Mouse (Mus musculus) testis, postnatal 10 days (tissue): ENCODE measurements around the gene Tfg.

ENCODE experiments used
- DNase-seq: peaks from one replicate; pipeline ENCODE4 v3.0.0; 2021; ENCODE audit warnings: low spot score

The Tfg gene

GRCm38 (mm10) chr16:56717224-56718200 is at the start of gene Tfg:
Tfg (minus strand) TSS chr16:56717450.
- DNase-seq, result peak; percentile 100

- no peak for DNase-seq
These were observed 11.8 kb upstream of the Tfg start for GRCm38 (mm10) chr16:56729060-56729459.

- no peak for DNase-seq
These were observed 7.7 kb upstream of the Tfg start for GRCm38 (mm10) chr16:56724927-56725326.

GRCm38 (mm10) chr16:56722357-56722756 is 5.1 kb upstream of the Tfg start:
- no peak for DNase-seq

- DNase-seq, result no peak
These were observed 1.8 kb upstream of the Tfg start for GRCm38 (mm10) chr16:56719031-56719430.

- peak; percentile 79 for DNase-seq
These were observed 582 bp downstream of the Tfg start for GRCm38 (mm10) chr16:56716557-56717179.

GRCm38 (mm10) chr16:56715608-56716007 is 1.6 kb downstream of the Tfg start:
- no peak for DNase-seq

GRCm38 (mm10) chr16:56710071-56710470 is 7.2 kb downstream of the Tfg start:
- no peak for DNase-seq

GRCm38 (mm10) chr16:56705731-56706130 is 11.5 kb downstream of the Tfg start:
- DNase-seq, result no peak

- no peak for DNase-seq
These were observed 16.4 kb downstream of the Tfg start for GRCm38 (mm10) chr16:56700898-56701297.

- DNase-seq, result no peak
These were observed 20.8 kb downstream of the Tfg start for GRCm38 (mm10) chr16:56696448-56696847.

GRCm38 (mm10) chr16:56690715-56691114 is 26.5 kb downstream of the Tfg start:
- DNase-seq, result no peak

- DNase-seq, result no peak
These were observed 30.5 kb downstream of the Tfg start for GRCm38 (mm10) chr16:56686747-56687146.

GRCm38 (mm10) chr16:56681010-56681645 is 36.1 kb downstream of the Tfg start:
- no peak for DNase-seq

GRCm38 (mm10) chr16:56677146-56677545 is 40.1 kb downstream of the Tfg start:
- DNase-seq, result no peak

- no peak for DNase-seq
These were observed 43.8 kb downstream of the Tfg start for GRCm38 (mm10) chr16:56673420-56673819.

GRCm38 (mm10) chr16:56670941-56671340 is 46.3 kb downstream of the Tfg start:
- no peak for DNase-seq

GRCm38 (mm10) chr16:56669520-56669919 is 47.7 kb downstream of the Tfg start:
- DNase-seq, result no peak

GRCm38 (mm10) chr16:56658866-56659265 is 58.4 kb downstream of the Tfg start:
- DNase-seq, result no peak

GRCm38 (mm10) chr16:56655193-56655910 is 61.9 kb downstream of the Tfg start:
- no peak for DNase-seq

- DNase-seq, result no peak
These were observed 70.7 kb downstream of the Tfg start for GRCm38 (mm10) chr16:56646382-56647172.
